Mouse (Mus musculus) cerebellum, adult 11-12 months (tissue): Measurements from ENCODE around the gene Fgfr2.

Source experiments
- DNase-seq: peaks from one replicate; pipeline ENCODE4 v3.0.0; 2022

Fgfr2 gene

GRCm38 (mm10) chr7:131551931-131552741, 1571.0 kb downstream of the Fgfr2 start:
- no peak for DNase-seq

GRCm38 (mm10) chr7:131551471-131551870, 1571.7 kb downstream of the Fgfr2 start:
- no peak for DNase-seq

- DNase-seq = no peak
Observed at GRCm38 (mm10) chr7:131548473-131548872, 1574.7 kb downstream of the Fgfr2 start, which contains the start of gene Hmx2. Hmx2 (plus strand) TSS chr7:131548773.

- no peak for DNase-seq
Observed at GRCm38 (mm10) chr7:131547481-131547880, 1575.7 kb downstream of the Fgfr2 start.

DNA sequence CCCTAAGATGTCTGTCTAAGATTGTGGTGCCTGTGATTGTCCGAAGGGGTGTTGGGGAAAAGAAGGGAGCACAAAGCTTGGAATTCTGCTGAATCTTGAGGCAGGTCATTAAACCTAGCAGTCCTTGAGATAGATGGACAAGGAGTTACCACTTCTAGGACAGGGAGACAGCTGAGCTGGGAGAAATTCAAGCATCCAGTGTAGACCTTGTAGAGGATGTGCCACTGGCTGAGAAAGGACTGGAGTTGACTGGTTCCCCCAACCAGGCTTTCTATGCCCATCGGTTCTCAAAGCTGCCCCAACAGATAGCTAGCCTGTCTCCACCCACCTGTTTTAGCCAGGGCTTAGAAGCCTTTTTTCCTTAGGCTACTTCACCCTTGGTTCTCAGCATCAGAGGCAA, 1576.7 kb downstream of the Fgfr2 start:
- DNase-seq = no peak

DNA sequence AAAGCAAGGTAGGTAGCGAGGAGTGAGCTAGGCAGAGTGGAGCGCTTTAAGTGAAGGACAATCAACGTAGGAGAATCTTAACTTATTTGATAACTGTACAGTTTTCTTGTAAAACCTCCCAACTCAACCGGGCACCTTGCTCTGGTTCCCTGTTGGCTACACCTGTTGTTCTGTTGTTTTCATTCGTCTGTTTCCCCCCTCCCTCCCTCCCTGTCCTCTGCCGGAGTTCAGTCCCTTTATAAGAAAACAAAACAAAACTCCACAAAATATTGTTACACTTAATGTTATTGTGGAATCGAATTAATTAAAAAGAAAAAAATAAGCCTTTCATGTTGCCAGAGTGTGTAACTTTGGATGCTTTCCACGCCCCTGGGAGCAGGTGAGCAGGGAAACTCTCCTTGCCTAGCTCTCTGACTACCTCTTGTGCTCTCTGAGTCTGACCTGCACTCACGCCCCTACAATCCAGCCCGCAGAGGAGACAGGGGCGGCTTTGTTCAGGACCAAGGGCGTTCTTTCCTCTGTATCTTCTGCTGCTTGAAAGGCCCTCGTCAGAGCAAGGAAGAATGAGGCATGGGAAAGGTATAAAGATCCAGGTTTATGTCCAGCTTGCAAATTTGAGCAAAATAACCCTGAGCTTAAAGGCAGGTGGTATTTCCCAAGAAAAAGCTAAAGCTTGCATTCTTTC, 1577.3 kb downstream of the Fgfr2 start:
- no peak for DNase-seq

- no peak for DNase-seq
Observed at GRCm38 (mm10) chr7:131544871-131545270, 1578.3 kb downstream of the Fgfr2 start.

DNA sequence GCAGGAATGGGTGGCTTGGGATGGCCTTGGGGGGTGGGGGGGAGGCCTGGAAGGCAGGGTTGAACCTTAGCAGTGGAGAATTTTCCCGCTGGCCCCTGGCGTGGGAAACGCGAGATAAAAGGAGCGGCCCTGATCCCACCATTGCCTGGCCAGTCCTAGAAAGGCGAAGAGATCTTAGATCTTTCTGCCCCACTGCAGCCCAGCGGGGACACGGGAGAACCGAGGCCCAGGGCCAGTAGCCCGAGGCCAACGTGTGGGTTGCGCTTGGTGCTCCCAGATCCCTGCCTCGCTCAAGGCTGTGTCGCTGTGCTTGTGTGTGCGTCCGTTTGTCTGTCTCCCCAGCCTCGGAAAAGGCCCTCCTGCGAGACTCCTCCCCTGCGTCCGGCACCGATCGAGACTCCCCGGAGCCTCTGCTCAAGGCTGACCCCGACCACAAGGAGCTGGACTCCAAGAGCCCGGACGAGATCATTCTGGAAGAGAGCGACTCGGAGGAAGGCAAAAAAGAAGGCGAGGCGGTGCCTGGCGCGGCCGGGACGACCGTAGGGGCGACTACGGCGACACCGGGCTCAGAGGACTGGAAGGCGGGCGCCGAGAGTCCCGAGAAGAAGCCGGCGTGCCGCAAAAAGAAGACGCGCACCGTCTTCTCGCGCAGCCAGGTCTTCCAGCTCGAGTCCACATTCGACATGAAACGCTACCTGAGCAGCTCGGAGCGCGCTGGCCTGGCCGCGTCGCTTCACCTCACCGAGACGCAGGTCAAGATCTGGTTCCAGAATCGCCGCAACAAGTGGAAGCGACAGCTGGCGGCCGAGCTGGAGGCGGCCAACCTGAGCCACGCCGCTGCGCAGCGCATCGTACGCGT, 1579.3 kb downstream of the Fgfr2 start:
- no peak for DNase-seq

DNA sequence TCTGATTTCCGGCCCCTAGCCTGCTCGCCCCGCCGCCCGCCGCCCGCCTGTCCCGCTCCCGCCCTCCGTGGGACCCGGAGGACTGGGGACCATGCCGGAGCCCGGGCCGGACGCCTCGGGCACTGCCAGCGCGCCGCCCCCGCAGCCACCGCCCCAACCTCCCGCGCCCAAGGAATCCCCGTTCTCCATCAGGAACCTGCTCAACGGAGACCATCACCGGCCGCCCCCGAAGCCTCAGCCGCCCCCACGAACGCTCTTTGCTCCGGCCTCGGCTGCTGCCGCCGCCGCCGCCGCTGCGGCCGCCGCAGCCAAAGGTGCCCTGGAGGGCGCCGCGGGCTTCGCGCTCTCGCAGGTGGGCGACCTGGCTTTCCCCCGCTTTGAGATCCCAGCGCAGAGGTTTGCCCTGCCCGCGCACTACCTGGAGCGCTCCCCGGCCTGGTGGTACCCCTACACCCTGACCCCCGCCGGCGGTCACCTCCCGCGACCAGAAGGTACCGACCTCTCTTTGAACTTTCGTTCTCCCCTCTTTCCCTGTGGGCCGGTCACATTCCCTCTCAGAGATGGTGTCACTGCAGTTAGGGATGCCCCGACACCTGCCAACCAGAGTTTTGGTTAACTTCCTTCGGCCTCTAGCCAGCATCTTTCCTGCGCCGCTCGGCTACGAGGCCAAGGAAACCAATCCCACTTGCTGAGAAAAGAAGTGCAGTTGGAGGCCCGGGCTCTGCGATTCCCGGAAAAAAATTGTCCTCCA, 1580.1 kb downstream of the Fgfr2 start:
- DNase-seq = no peak

- no peak for DNase-seq
Observed at GRCm38 (mm10) chr7:131542115-131542871, 1580.9 kb downstream of the Fgfr2 start, which contains the start of gene Hmx3. Hmx3 (plus strand) TSS chr7:131542867.

- DNase-seq = no peak
Observed at GRCm38 (mm10) chr7:131541184-131542114, 1581.7 kb downstream of the Fgfr2 start.

GRCm38 (mm10) chr7:131539979-131540378, 1583.2 kb downstream of the Fgfr2 start:
- DNase-seq = peak; percentile 43

GRCm38 (mm10) chr7:131503739-131504138, 1619.4 kb downstream of the Fgfr2 start:
- DNase-seq = no peak

GRCm38 (mm10) chr7:131478403-131478802, 1644.7 kb downstream of the Fgfr2 start:
- DNase-seq = no peak

- no peak for DNase-seq
Observed at GRCm38 (mm10) chr7:131477140-131477539, 1646.0 kb downstream of the Fgfr2 start.

- no peak for DNase-seq
Observed at GRCm38 (mm10) chr7:131471551-131471950, 1651.6 kb downstream of the Fgfr2 start.

DNA sequence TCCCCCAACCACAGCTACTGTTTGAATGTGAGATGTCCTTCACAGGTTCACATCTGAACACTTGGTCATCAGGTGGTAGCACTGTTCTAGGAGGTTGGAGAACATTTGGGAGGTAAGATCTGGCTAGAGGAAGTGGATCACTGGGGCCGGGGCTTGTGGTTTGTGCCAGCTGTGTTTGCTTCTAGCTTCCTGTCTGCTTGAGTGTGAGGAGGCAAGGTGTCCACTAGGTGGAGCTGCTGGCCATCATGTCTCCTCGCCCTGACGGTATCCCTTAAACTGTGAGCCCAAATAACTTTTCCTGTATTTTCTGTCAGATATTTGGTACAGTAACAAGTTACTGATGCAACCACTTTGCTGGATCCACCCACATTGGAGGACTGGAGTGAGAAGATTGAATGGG, 1653.6 kb downstream of the Fgfr2 start:
- DNase-seq = no peak

GRCm38 (mm10) chr7:131467312-131467711, 1655.8 kb downstream of the Fgfr2 start:
- DNase-seq = no peak

- DNase-seq = no peak
Observed at GRCm38 (mm10) chr7:131465735-131466134, 1657.4 kb downstream of the Fgfr2 start.

GRCm38 (mm10) chr7:131465117-131465601, 1658.0 kb downstream of the Fgfr2 start:
- no peak for DNase-seq
